In the genomic region with DNA sequence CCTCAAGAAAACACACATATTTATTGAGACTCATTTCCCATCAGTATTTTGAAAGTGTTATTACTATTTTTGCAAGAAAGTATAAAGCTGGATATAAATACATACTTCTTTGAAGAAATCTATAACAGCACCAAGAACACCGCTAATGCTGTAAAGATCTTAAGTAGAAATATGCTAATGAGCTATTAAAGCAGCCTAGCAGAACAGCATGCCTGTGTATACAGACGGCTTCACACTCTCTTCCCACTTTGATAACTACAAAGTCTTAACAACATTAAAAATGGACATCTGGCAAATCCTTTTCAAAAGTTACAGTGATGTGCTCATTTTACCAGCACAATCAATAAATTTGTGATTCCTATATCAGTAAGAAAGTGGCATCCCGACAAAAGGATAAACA, we compare ENCODE assay signal across 27 mouse cellular contexts.
"Had no signal": no experiment of that assay in that cellular context is flagged by ENCODE, and none has a peak within 500 bp of the region (broad histone marks: within the 10 kb centered on the region; RNA-seq: fewer than 3 reads in every experiment).

No protein-coding gene starts in this region.

- H3K9ac ChIP-seq: embryonic facial prominence, embryonic 12.5 days; embryonic facial prominence, embryonic 13.5 days; embryonic facial prominence, embryonic 15.5 days; forebrain, embryonic 12.5 days; forebrain, postnatal 0 days; heart, embryonic 12.5 days had no signal

- H3K27ac ChIP-seq: embryonic facial prominence, embryonic 10.5 days; embryonic facial prominence, embryonic 12.5 days; embryonic facial prominence, embryonic 13.5 days; embryonic facial prominence, embryonic 15.5 days; forebrain, embryonic 12.5 days; gastrocnemius, adult 2 months; heart, adult 2 months; heart, embryonic 10.5 days had no signal

- H3K4me1 ChIP-seq: embryonic facial prominence, embryonic 10.5 days; embryonic facial prominence, embryonic 12.5 days; embryonic facial prominence, embryonic 13.5 days; embryonic facial prominence, embryonic 15.5 days; forebrain, embryonic 12.5 days; heart, embryonic 10.5 days; heart, embryonic 12.5 days had no signal

- H3K27me3 ChIP-seq: embryonic facial prominence, embryonic 12.5 days; embryonic facial prominence, embryonic 13.5 days; embryonic facial prominence, embryonic 15.5 days; heart, embryonic 12.5 days had no signal

- ATAC-seq: forebrain, postnatal 0 days had no signal

- H3K4me3 ChIP-seq: embryonic facial prominence, embryonic 10.5 days; embryonic facial prominence, embryonic 12.5 days; embryonic facial prominence, embryonic 13.5 days; embryonic facial prominence, embryonic 15.5 days; erythroblast, embryonic 14.5 days; forebrain, embryonic 12.5 days; gastrocnemius, adult 2 months; heart, adult 2 months; heart, embryonic 10.5 days; heart, embryonic 12.5 days had no signal

- H3K4me2 ChIP-seq: embryonic facial prominence, embryonic 12.5 days; embryonic facial prominence, embryonic 13.5 days; embryonic facial prominence, embryonic 15.5 days; forebrain, embryonic 12.5 days; heart, embryonic 11.5 days; heart, embryonic 12.5 days had no signal

- DNase-seq: cerebellum, adult 2 months; cerebellum, adult 8-10 months; cerebellum, adult 9-10 months; cerebellum, adult 9-11 months; cerebellum, postnatal 10 days; cerebellum, postnatal 14 days; cerebellum, postnatal 25 days; cerebellum, postnatal 36 days; embryo, embryonic 11 days; forebrain, postnatal 0 days; gastrocnemius, adult 2 months; gastrocnemius, postnatal 10 days; gastrocnemius, postnatal 14 days; gastrocnemius, postnatal 25 days; gastrocnemius, postnatal 36 days; heart, adult 11 months; heart, adult 18-20 months; heart, adult 2 months had no signal

- H3K9me3 ChIP-seq: embryonic facial prominence, embryonic 10.5 days; embryonic facial prominence, embryonic 12.5 days; embryonic facial prominence, embryonic 13.5 days; embryonic facial prominence, embryonic 15.5 days; forebrain, embryonic 12.5 days; heart, embryonic 10.5 days; heart, embryonic 12.5 days had no signal

- H3K36me3 ChIP-seq: embryonic facial prominence, embryonic 10.5 days; embryonic facial prominence, embryonic 12.5 days; embryonic facial prominence, embryonic 13.5 days; embryonic facial prominence, embryonic 15.5 days; forebrain, embryonic 12.5 days; heart, embryonic 10.5 days; heart, embryonic 12.5 days had no signal
